Mouse (Mus musculus) embryonic facial prominence, embryonic 12.5 days (tissue): ENCODE measurements around the gene Ifitm3. TPM values are rescaled to one million over a fixed set of nuclear protein-coding genes. Genes with fewer than 3 reads are reported as not detected.
"Not testable (repeated sequence)": the region's sequence is repeated elsewhere in the genome, so short reads cannot be mapped to it uniquely, and the experiment has no call there.

Experiments
- ATAC-seq: fragments of 200-750 bp; cut with Nextera tagmentation; 2 replicates; pipeline ENCODE4 v1.8.0; 2017; ENCODE audit not compliant: insufficient number of reproducible peaks, insufficient read depth, low FRiP score, low TSS enrichment
- H3K27ac ChIP-seq: fragments of 300-500 bp; sonication (generic); 2 replicates; pipeline ENCODE4 v1.5.1; 2016; ENCODE audit warnings: mild to moderate bottlenecking
- H3K27me3 ChIP-seq: fragments of 300-500 bp; sonication (generic); 2 replicates; pipeline ENCODE4 v1.6.1; 2016; ENCODE audit warnings: mild to moderate bottlenecking, moderate library complexity
- H3K36me3 ChIP-seq: fragments of 300-500 bp; sonication (generic); 2 replicates; pipeline ENCODE4 v1.6.1; 2016; ENCODE audit warnings: mild to moderate bottlenecking
- H3K4me1 ChIP-seq: fragments of 300-500 bp; sonication (generic); 2 replicates; pipeline ENCODE4 v1.6.1; 2016
- H3K4me2 ChIP-seq: fragments of 300-500 bp; sonication (generic); replicated peaks from 2 replicates; pipeline ENCODE4 v1.6.1; 2016; ENCODE audit warnings: mild to moderate bottlenecking, moderate library complexity
- H3K4me3 ChIP-seq: fragments of 300-500 bp; sonication (generic); 2 replicates; pipeline ENCODE4 v1.5.1; 2016; ENCODE audit warnings: mild to moderate bottlenecking
- H3K9ac ChIP-seq: fragments of 300-500 bp; sonication (generic); 2 replicates; pipeline ENCODE4 v1.6.1; 2016; ENCODE audit warnings: mild to moderate bottlenecking, moderate library complexity
- H3K9me3 ChIP-seq: fragments of 300-500 bp; sonication (generic); 2 replicates; pipeline ENCODE4 v1.6.1; 2016; ENCODE audit warnings: mild to moderate bottlenecking, moderate library complexity
- WGBS: fragments of 180-500 bp; shearing (Covaris S2); methylation state at CpG from one replicate; pipeline ENCODE4 v1.1.7; 2016; 5-methylcytosine and 5-hydroxymethylcytosine counted together
- polyA plus RNA-seq: library from polyadenylated mRNA; unstranded; fragments of >200 nt; fragmentation: Nextera tagmentation; extraction: Ambion mirVana; gene quantifications from 2 replicates; pipeline ENCODE4 v1.2.1, GENCODE M21; 2016

Gene Ifitm3
- polyA plus RNA-seq, 1 experiment from 2014 or later = 48.0 TPM

GRCm38 (mm10) chr7:140968710-140969109 lies 41.9 kb downstream of the Ifitm3 start:
- H3K4me2 ChIP-seq, H3K9me3 ChIP-seq, H3K27me3 ChIP-seq, H3K9ac ChIP-seq, ATAC-seq, H3K36me3 ChIP-seq, H3K27ac ChIP-seq, H3K4me3 ChIP-seq: not testable (repeated sequence)
- 27% methylated on average over 3 of the region's 3 CpGs for WGBS
- H3K4me1 ChIP-seq = peaks cover 20% of the 10 kb centered on the region

- Histone ChIP-seq H3K27ac (peak overlapping the region; percentile 42; the same call in 1 of the 2 replicates), H3K27me3 (no peaks in the 10 kb centered on the region), H3K9me3 (no peaks in the 10 kb centered on the region), H3K9ac (no peak overlapping the region), H3K4me3 (no peak overlapping the region), H3K4me2 (peak overlapping the region; percentile 30; the same call in 1 of the 2 replicates), H3K36me3 (no peaks in the 10 kb centered on the region), H3K4me1 (peaks cover 14% of the 10 kb centered on the region; the same call in 1 of the 2 replicates)
- 7% methylated on average over 14 of the region's 14 CpGs for WGBS
- ATAC-seq = peak; percentile 58; the same call in 1 of the 2 replicates
These were observed 42.5 kb downstream of the Ifitm3 start for GRCm38 (mm10) chr7:140967862-140968591.

- no peaks in the 10 kb centered on the region for H3K27me3 ChIP-seq
- no peaks in the 10 kb centered on the region for H3K36me3 ChIP-seq
- 86% methylated on average over 4 of the region's 4 CpGs for WGBS
- H3K9me3 ChIP-seq = no peaks in the 10 kb centered on the region
- no peak within 1 kb of the TSS for H3K4me3 ChIP-seq
- peaks cover 14% of the 10 kb centered on the region; the same call in 1 of the 2 replicates for H3K4me1 ChIP-seq
- no peak within 1 kb of the TSS for H3K9ac ChIP-seq
- no peak for ATAC-seq
- peak within 1 kb of the TSS; percentile 30; the same call in 1 of the 2 replicates for H3K4me2 ChIP-seq
- peak within 1 kb of the TSS; percentile 42; the same call in 1 of the 2 replicates for H3K27ac ChIP-seq
These were observed 43.6 kb downstream of the Ifitm3 start, which contains the start of gene Ifitm1 for GRCm38 (mm10) chr7:140966921-140967320. Gene Ifitm1 (plus strand): TSS chr7:140967221.

- Histone ChIP-seq H3K36me3 (no peaks in the 10 kb centered on the region), H3K9ac (no peak overlapping the region), H3K27me3 (no peaks in the 10 kb centered on the region), H3K4me3 (no peak overlapping the region), H3K9me3 (no peaks in the 10 kb centered on the region), H3K4me1 (peaks cover 6% of the 10 kb centered on the region; the same call in 1 of the 2 replicates), H3K27ac (no peak overlapping the region), H3K4me2 (no peak overlapping the region)
- 63% methylated on average over 2 of the region's 2 CpGs for WGBS
- ATAC-seq = no peak
These were observed 47.8 kb downstream of the Ifitm3 start for GRCm38 (mm10) chr7:140962733-140963132.

- Histone ChIP-seq H3K9me3 (no peaks in the 10 kb centered on the region), H3K4me3 (no peak overlapping the region), H3K27ac (no peak overlapping the region), H3K4me2 (no peak overlapping the region), H3K27me3 (no peaks in the 10 kb centered on the region), H3K9ac (no peak overlapping the region), H3K36me3 (no peaks in the 10 kb centered on the region), H3K4me1 (peaks cover 3% of the 10 kb centered on the region; the same call in 1 of the 2 replicates)
- WGBS = 54% methylated on average over 2 of the region's 2 CpGs
- ATAC-seq = no peak
These were observed 49.2 kb downstream of the Ifitm3 start for GRCm38 (mm10) chr7:140961416-140961815.

GRCm38 (mm10) chr7:140960026-140960425 lies 50.5 kb downstream of the Ifitm3 start:
- Histone ChIP-seq H3K4me2 (no peak overlapping the region), H3K4me3 (no peak overlapping the region), H3K9me3 (no peaks in the 10 kb centered on the region), H3K36me3 (no peaks in the 10 kb centered on the region), H3K9ac (no peak overlapping the region), H3K27me3 (no peaks in the 10 kb centered on the region), H3K27ac (no peak overlapping the region), H3K4me1 (peaks cover 7% of the 10 kb centered on the region; the same call in 1 of the 2 replicates)
- WGBS = 74% methylated on average over 5 of the region's 5 CpGs
- ATAC-seq = no peak

Other genes starting within 250 kb of the Ifitm3 start
- not detected in 2 replicates for gene Cyp2e1, start 247.0 kb downstream of the Ifitm3 start, polyA plus RNA-seq
- 0.14 and 0.33 TPM in 2 replicates for gene Syce1, start 222.9 kb downstream of the Ifitm3 start, polyA plus RNA-seq
- gene Zfp941, start 188.6 kb downstream of the Ifitm3 start, polyA plus RNA-seq = 3.7 and 4.2 TPM in 2 replicates
- gene Urah, start 175.8 kb downstream of the Ifitm3 start, polyA plus RNA-seq = 2.1 and 2.6 TPM in 2 replicates
- not detected in 2 replicates for gene Scgb1c1, start 165.2 kb downstream of the Ifitm3 start, polyA plus RNA-seq
- gene Odf3, start 163.0 kb downstream of the Ifitm3 start, polyA plus RNA-seq = not detected in 2 replicates
- not detected in 2 replicates for gene Gm45785, start 154.4 kb downstream of the Ifitm3 start, polyA plus RNA-seq
- gene Ric8a, start 153.8 kb downstream of the Ifitm3 start, polyA plus RNA-seq = 69.2 and 76.6 TPM in 2 replicates
- 36.0 and 44.3 TPM in 2 replicates for gene Bet1l, start 153.2 kb downstream of the Ifitm3 start, polyA plus RNA-seq
- gene Psmd13, start 128.8 kb downstream of the Ifitm3 start, polyA plus RNA-seq = 274 and 291 TPM in 2 replicates
- 25.3 and 26.1 TPM in 2 replicates for gene Sirt3, start 128.5 kb downstream of the Ifitm3 start, polyA plus RNA-seq
- gene Cox8b, start 110.3 kb downstream of the Ifitm3 start, polyA plus RNA-seq = 2.4 TPM in 2 replicates
- gene Nlrp6, start 89.9 kb downstream of the Ifitm3 start, polyA plus RNA-seq = 0.13 and 0.23 TPM in 2 replicates
- 23.0 and 24.4 TPM in 2 replicates for gene Pgghg, start 69.4 kb downstream of the Ifitm3 start, polyA plus RNA-seq
- gene Ifitm5, start 60.5 kb downstream of the Ifitm3 start, polyA plus RNA-seq = 4.2 and 4.5 TPM in 2 replicates
- 0.65 TPM in 1 of 2 replicates, not detected in the other for gene Gm45717, start 54.8 kb downstream of the Ifitm3 start, polyA plus RNA-seq
- 864 and 899 TPM in 2 replicates for gene Ifitm2, start 54.8 kb downstream of the Ifitm3 start, polyA plus RNA-seq
- 35.5 and 37.6 TPM in 2 replicates for gene Ifitm1, start 43.5 kb downstream of the Ifitm3 start, polyA plus RNA-seq
- 0.43 TPM in 1 of 2 replicates, not detected in the other for gene Ifitm6, start 7.2 kb upstream of the Ifitm3 start, polyA plus RNA-seq
- gene Gm17387, start 18.4 kb upstream of the Ifitm3 start, polyA plus RNA-seq = not detected in 2 replicates
- 35.2 and 39.2 TPM in 2 replicates for gene B4galnt4, start 50.3 kb upstream of the Ifitm3 start, polyA plus RNA-seq
- gene Pkp3, start 67.4 kb upstream of the Ifitm3 start, polyA plus RNA-seq = 13.3 and 16.2 TPM in 2 replicates
- gene Sigirr, start 89.8 kb upstream of the Ifitm3 start, polyA plus RNA-seq = 1.9 and 3.0 TPM in 2 replicates
- gene Ano9, start 107.0 kb upstream of the Ifitm3 start, polyA plus RNA-seq = 2.2 and 2.5 TPM in 2 replicates
- 82.2 and 84.7 TPM in 2 replicates for gene Ptdss2, start 111.6 kb upstream of the Ifitm3 start, polyA plus RNA-seq
- 87.9 and 88.1 TPM in 2 replicates for gene Rnh1, start 162.1 kb upstream of the Ifitm3 start, polyA plus RNA-seq
- 91.0 and 111 TPM in 2 replicates for gene Hras, start 183.2 kb upstream of the Ifitm3 start, polyA plus RNA-seq
- 12.1 and 13.4 TPM in 2 replicates for gene Lrrc56, start 183.4 kb upstream of the Ifitm3 start, polyA plus RNA-seq
- 3.9 TPM in 2 replicates for gene Lmntd2, start 203.3 kb upstream of the Ifitm3 start, polyA plus RNA-seq
- 38.6 and 42.3 TPM in 2 replicates for gene Rassf7, start 205.1 kb upstream of the Ifitm3 start, polyA plus RNA-seq
- gene Phrf1, start 218.0 kb upstream of the Ifitm3 start, polyA plus RNA-seq = 87.1 and 99.9 TPM in 2 replicates